Comparison of ENCODE assay signal across 8 mouse cellular contexts in the genomic region with DNA sequence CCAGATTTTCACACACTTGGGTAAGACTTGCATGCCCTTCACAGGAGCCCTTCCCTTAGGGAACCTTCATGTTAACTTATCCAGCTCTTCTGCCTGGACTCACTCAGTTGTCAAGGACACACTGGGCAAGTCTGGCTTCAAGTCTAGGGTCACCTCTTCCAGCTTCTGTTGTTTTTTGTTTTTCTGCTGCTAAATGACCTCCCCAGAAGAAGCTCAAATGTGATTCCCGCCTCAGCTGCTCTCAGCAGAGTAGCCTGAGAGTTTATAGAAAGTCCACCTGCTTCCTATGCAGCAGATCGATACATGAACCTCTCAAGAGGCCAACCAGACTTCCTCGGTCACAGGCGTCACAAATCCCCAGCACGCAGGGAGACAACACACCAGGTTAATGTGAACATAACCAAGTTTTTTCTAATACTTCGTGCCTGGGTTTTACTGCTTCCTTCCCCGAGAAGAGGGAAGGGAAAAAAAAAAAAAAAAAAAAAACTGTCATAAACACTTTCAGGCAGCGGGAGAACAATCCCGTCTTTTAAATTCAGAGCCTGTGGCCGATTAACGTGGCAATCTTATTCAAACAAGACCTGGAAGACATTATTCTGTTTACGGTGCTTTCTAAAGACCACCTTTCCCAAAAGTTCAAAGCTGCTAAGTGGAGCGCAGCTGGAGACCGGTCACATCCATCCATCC. TPM values are rescaled to one million over a fixed set of nuclear protein-coding genes. Genes with fewer than 3 reads are reported as not detected.
A peak's percentile ranks its signal among the peaks of the same experiment; 100 is the strongest.
DNase-seq lines count a peak whose midpoint lies in the region; ATAC-seq lines count a peak whose summit lies in the region.

No protein-coding gene starts in this region.

- WGBS in embryonic facial prominence, embryonic 11.5 days = 6% methylated on average over 14 of the region's 14 CpGs
- 3% methylated on average over 14 of the region's 14 CpGs for WGBS in hindbrain, embryonic 16.5 days
- 7% methylated on average over 14 of the region's 14 CpGs for WGBS in midbrain, embryonic 15.5 days

- H3K9ac ChIP-seq in embryonic facial prominence, embryonic 11.5 days (replicated peaks; ENCODE audit: low read length) = peak overlapping the region; percentile 72
- H3K9ac ChIP-seq in hindbrain, embryonic 16.5 days (ENCODE audit: low read depth, low read length) = peak overlapping the region; percentile 84
- peak overlapping the region; percentile 66 for H3K9ac ChIP-seq in midbrain, embryonic 15.5 days

- peak; percentile 16 for DNase-seq in cerebellum, adult 11-12 months
- no peak for DNase-seq in cerebellum, adult 9-11 months
- DNase-seq in 3134 (ENCODE audit: extremely low read depth, insufficient read length, low spot score) = peak; percentile 11
- DNase-seq in embryonic facial prominence, embryonic 11.5 days (ENCODE audit: low spot score) = peak; percentile 9
- DNase-seq in left cerebral cortex, postnatal 10 days (ENCODE audit: extremely low spot score in 1 of 2, low spot score in 2 of 2) = no peak
- DNase-seq in layer of hippocampus, adult 8-10 months (ENCODE audit: low spot score in 2 of 2) = no peak

- peak overlapping the region; percentile 36 for H3K4me2 ChIP-seq in embryonic facial prominence, embryonic 11.5 days (ENCODE audit: low read depth, low read length)
- peak overlapping the region; percentile 64 for H3K4me2 ChIP-seq in hindbrain, embryonic 16.5 days (ENCODE audit: low read length)
- peak overlapping the region; percentile 64 for H3K4me2 ChIP-seq in midbrain, embryonic 15.5 days

- intact Hi-C loops in left cerebral cortex, postnatal 10 days (cut with DNase I) = loop anchor here (5.0 kb wide), 1 partner anchor 38 kb away; a partner anchor contains a TSS

- H3K9me3 ChIP-seq in embryonic facial prominence, embryonic 11.5 days (replicated peaks; ENCODE audit: control insufficient read depth, low read length) = no peaks in the 10 kb centered on the region
- H3K9me3 ChIP-seq in hindbrain, embryonic 16.5 days (ENCODE audit: control insufficient read depth, low read length) = no peaks in the 10 kb centered on the region
- no peaks in the 10 kb centered on the region for H3K9me3 ChIP-seq in midbrain, embryonic 15.5 days

- no peaks in the 10 kb centered on the region for H3K36me3 ChIP-seq in embryonic facial prominence, embryonic 11.5 days (replicated peaks; ENCODE audit: control insufficient read depth, insufficient read depth, low read depth, low read length)
- H3K36me3 ChIP-seq in hindbrain, embryonic 16.5 days (ENCODE audit: control insufficient read depth, insufficient read depth, low read length) = peaks cover 2% of the 10 kb centered on the region; the same call in 1 of the 2 replicates
- no peaks in the 10 kb centered on the region for H3K36me3 ChIP-seq in midbrain, embryonic 15.5 days (replicated peaks)

- no peaks in the 10 kb centered on the region for H3K27me3 ChIP-seq in embryonic facial prominence, embryonic 11.5 days (ENCODE audit: control insufficient read depth, insufficient read depth, low read length)
- no peaks in the 10 kb centered on the region for H3K27me3 ChIP-seq in hindbrain, embryonic 16.5 days (replicated peaks; ENCODE audit: control insufficient read depth, insufficient read depth, low read length)
- H3K27me3 ChIP-seq in midbrain, embryonic 15.5 days (replicated peaks) = no peaks in the 10 kb centered on the region

- no peaks in the 10 kb centered on the region for H3K4me1 ChIP-seq in embryonic facial prominence, embryonic 11.5 days (ENCODE audit: control insufficient read depth, insufficient read depth, low read length)
- H3K4me1 ChIP-seq in hindbrain, embryonic 16.5 days (ENCODE audit: control insufficient read depth, insufficient read depth, low read depth, low read length) = peaks cover 11% of the 10 kb centered on the region
- H3K4me1 ChIP-seq in midbrain, embryonic 15.5 days = peaks cover 13% of the 10 kb centered on the region

- H3K4me3 ChIP-seq in embryonic facial prominence, embryonic 11.5 days (ENCODE audit: low read depth, low read length) = peak overlapping the region; percentile 57
- H3K4me3 ChIP-seq in hindbrain, embryonic 16.5 days (ENCODE audit: low read length) = peak overlapping the region; percentile 64
- H3K4me3 ChIP-seq in midbrain, embryonic 15.5 days = peak overlapping the region; percentile 65

- no peak overlapping the region for H3K27ac ChIP-seq in embryonic facial prominence, embryonic 11.5 days (replicated peaks; ENCODE audit: low read depth, low read length)
- H3K27ac ChIP-seq in hindbrain, embryonic 16.5 days (ENCODE audit: low read depth, low read length) = peak overlapping the region; percentile 99
- H3K27ac ChIP-seq in midbrain, embryonic 15.5 days = peak overlapping the region; percentile 99

- ATAC-seq in embryonic facial prominence, embryonic 11.5 days (replicated peaks; ENCODE audit: insufficient number of reproducible peaks, low FRiP score, low TSS enrichment, low read depth) = no peak
- no peak for ATAC-seq in hindbrain, embryonic 16.5 days
- ATAC-seq in midbrain, embryonic 15.5 days (replicated peaks) = no peak

RNA-seq across cellular contexts. Expression of a gene that starts 0.8 kb away (rescaled TPM):
- 14.7 and 14.9 TPM in 2 replicates for polyA plus RNA-seq in embryonic facial prominence, embryonic 11.5 days (2014; fragmentation: Nextera tagmentation; extraction: Ambion mirVana)
- 27.7 and 28.7 TPM in 2 replicates for polyA plus RNA-seq in hindbrain, embryonic 16.5 days (2015; fragmentation: Nextera tagmentation; extraction: Ambion mirVana)
- 27.5 and 27.6 TPM in 2 replicates for polyA plus RNA-seq in midbrain, embryonic 15.5 days (2015; fragmentation: Nextera tagmentation; extraction: Ambion mirVana)
- 10 to 100 TPM; 54.1 to 56.4 TPM for total RNA-seq in left cerebral cortex, postnatal 10 days (2021)
- 10 to 100 TPM; 42.8 to 54.5 (median 47.5) TPM for total RNA-seq in layer of hippocampus, adult 8-10 months (2022)

RNA-seq across cellular contexts. Expression of a gene that starts 40.0 kb away (rescaled TPM):
- 6.0 and 6.6 TPM in 2 replicates for polyA plus RNA-seq in embryonic facial prominence, embryonic 11.5 days (2014; fragmentation: Nextera tagmentation; extraction: Ambion mirVana)
- 2.6 and 2.7 TPM in 2 replicates for polyA plus RNA-seq in hindbrain, embryonic 16.5 days (2015; fragmentation: Nextera tagmentation; extraction: Ambion mirVana)
- 4.5 and 4.8 TPM in 2 replicates for polyA plus RNA-seq in midbrain, embryonic 15.5 days (2015; fragmentation: Nextera tagmentation; extraction: Ambion mirVana)
- 10 to 100 TPM; 58.1 to 58.3 TPM for total RNA-seq in left cerebral cortex, postnatal 10 days (2021)
- 10 to 100 TPM; 66.6 to 73.6 (median 67.9) TPM for total RNA-seq in layer of hippocampus, adult 8-10 months (2022)

Comparison
In these comparisons a context has a peak if more than half of its experiments do, and no peak if none do; other contexts are left out.
1. DNase-seq: peak in cerebellum, adult 11-12 months (single experiment), 3134 (single experiment) and embryonic facial prominence, embryonic 11.5 days (single experiment); none in cerebellum, adult 9-11 months (single experiment), left cerebral cortex, postnatal 10 days (0 of 2) and layer of hippocampus, adult 8-10 months (0 of 2).
2. Peak in every context shown above with its lines, with median percentiles within 50 percentile points of each other: H3K4me2 ChIP-seq, H3K4me3 ChIP-seq and H3K9ac ChIP-seq.